Mouse (Mus musculus) left cerebral cortex, adult 6 months (tissue): Measurements from ENCODE around the gene Cct8l1. TPM values are rescaled to one million over a fixed set of nuclear protein-coding genes. Genes with fewer than 3 reads are reported as not detected.

ENCODE experiments used
- long read RNA-seq, 2 experiments: library from polyadenylated mRNA; unstranded; transcript quantifications; one replicate each; pipeline ENCODE4 v2.0.0; 2019 to 2020
- polyA plus RNA-seq: library from polyadenylated mRNA; unstranded; fragments of <200 nt; fragmentation: Nextera tagmentation; gene quantifications from 2 replicates; pipeline ENCODE4 v1.2.3, GENCODE M21; 2021

Gene Cct8l1
- 0.10 TPM in 1 of 2 replicates, not detected in the other for polyA plus RNA-seq
- long read RNA-seq, experiment 1 = 0 reads
- long read RNA-seq, experiment 2 = 0 reads

GRCm38 (mm10) chr5:25515767-25516166, at the start of gene Cct8l1:
Gene Cct8l1, plus strand, starts transcription at chr5:25516067.

DNA sequence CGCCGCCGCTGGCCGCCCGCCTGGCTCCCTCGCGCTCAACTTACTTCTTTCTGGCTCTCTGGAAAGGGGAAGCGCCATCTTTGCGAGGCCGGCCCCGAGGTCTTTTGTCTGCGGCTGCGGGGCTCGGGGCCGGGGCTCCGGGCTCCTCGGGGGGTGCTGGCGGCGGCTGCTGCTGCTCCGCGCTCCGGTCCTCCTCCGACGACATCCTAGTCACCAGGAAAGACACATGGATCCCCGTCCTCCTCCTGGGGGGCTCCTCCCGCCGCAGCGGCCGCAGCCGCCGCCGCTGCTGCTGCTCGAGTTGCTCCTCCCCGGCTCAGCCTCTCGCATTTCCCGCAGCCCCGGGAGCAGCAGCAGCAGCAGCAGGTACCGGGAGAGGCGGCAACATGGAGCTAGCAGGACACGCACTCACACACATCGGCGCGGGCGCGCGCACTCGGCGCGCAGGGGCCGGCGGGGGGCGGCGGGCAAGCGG, 17.5 kb upstream of the Cct8l1 start, which contains the start of gene Kmt2c:
Gene Kmt2c (minus strand): TSS at position 438 of the 475 bp plus-strand sequence.

Other genes with a start within 250 kb of the Cct8l1 start
- 5.1 and 11.9 TPM in 2 replicates for gene Kmt2c, start 17.3 kb upstream of the Cct8l1 start, polyA plus RNA-seq
- 3.8 and 4.6 TPM in 2 replicates for gene Xrcc2, start 189.8 kb downstream of the Cct8l1 start, polyA plus RNA-seq
- 163 and 185 TPM in 2 replicates for gene Actr3b, start 243.9 kb downstream of the Cct8l1 start, polyA plus RNA-seq